Mouse (Mus musculus) heart, postnatal 0 days (tissue): ENCODE data around the gene Aqp1.

Experiments used
- CTCF ChIP-seq: IDR thresholded peaks from 2 replicates; pipeline ENCODE4 v1.5.1; 2016; ENCODE audit warnings: antibody characterized with exemption, control low read depth, low read depth
- EP300 ChIP-seq: IDR thresholded peaks from 2 replicates; pipeline ENCODE4 v1.6.1; 2016; ENCODE audit warnings: antibody characterized with exemption, low read depth

- no peak for TF ChIP-seq CTCF
- no peak for TF ChIP-seq EP300
Measured at GRCm38 (mm10) chr6:55381966-55382365, 45.7 kb downstream of the Aqp1 start.
